Mouse (Mus musculus) C2C12 (cell line): ENCODE measurements at regions not wholly inside any gene's neighbourhood (a gene's known extent, or its start where the extent isn't known, plus 50 kb on each side); places are given as distances from the start of the nearest gene placed in this dataset.

Experiments used
- H3K27me3 ChIP-seq: one replicate; pipeline ENCODE4 v1.6.1; 2011; ENCODE audit not compliant: control insufficient read depth, insufficient read depth, insufficient read length
- H3K36me3 ChIP-seq: one replicate; pipeline ENCODE4 v1.6.1; 2011; ENCODE audit not compliant: control insufficient read depth, insufficient read depth
- H3K4me3 ChIP-seq: one replicate; pipeline ENCODE4 v1.5.1; 2011; ENCODE audit warnings: mild to moderate bottlenecking, control low read depth; ENCODE audit not compliant: poor library complexity, insufficient read depth, severe bottlenecking
- H3K79me2 ChIP-seq: one replicate; pipeline ENCODE4 v1.6.1; 2011; ENCODE audit not compliant: control insufficient read depth, insufficient read depth
- H3K79me3 ChIP-seq: one replicate; pipeline ENCODE4 v1.6.1; 2011; ENCODE audit warnings: low read depth, control low read depth
- H3ac ChIP-seq: one replicate; pipeline ENCODE3; 2011; ENCODE audit warnings: low read depth; ENCODE audit not compliant: control insufficient read depth, insufficient read length
- CEBPB ChIP-seq: IDR thresholded peaks from one replicate; pipeline ENCODE4 v1.6.1; 2011; ENCODE audit warnings: low read depth, mild to moderate bottlenecking, control low read depth, moderate library complexity
- CTCF ChIP-seq: IDR thresholded peaks from one replicate; pipeline ENCODE4 v1.5.1; 2011; ENCODE audit not compliant: control insufficient read depth, insufficient read depth, insufficient read length
- FOSL1 ChIP-seq: IDR thresholded peaks from one replicate; pipeline ENCODE4 v1.8.0; 2011; ENCODE audit warnings: mild to moderate bottlenecking, low read length; ENCODE audit not compliant: poor library complexity, insufficient read depth, severe bottlenecking
- MAX ChIP-seq: IDR thresholded peaks from one replicate; pipeline ENCODE4 v1.6.1; 2011; ENCODE audit warnings: mild to moderate bottlenecking, control low read depth
- MYOD1 ChIP-seq: IDR thresholded peaks from one replicate; pipeline ENCODE4 v1.6.1; 2011; ENCODE audit warnings: low read depth; ENCODE audit not compliant: control insufficient read depth, insufficient read length
- MYOG ChIP-seq: IDR thresholded peaks from one replicate; pipeline ENCODE4 v1.6.1; 2011; ENCODE audit not compliant: control insufficient read depth, insufficient read length; ENCODE audit errors: extremely low read depth
- USF1 ChIP-seq: IDR thresholded peaks from one replicate; pipeline ENCODE4 v1.6.1; 2011; ENCODE audit warnings: low read depth, mild to moderate bottlenecking, control low read depth, moderate library complexity

DNA sequence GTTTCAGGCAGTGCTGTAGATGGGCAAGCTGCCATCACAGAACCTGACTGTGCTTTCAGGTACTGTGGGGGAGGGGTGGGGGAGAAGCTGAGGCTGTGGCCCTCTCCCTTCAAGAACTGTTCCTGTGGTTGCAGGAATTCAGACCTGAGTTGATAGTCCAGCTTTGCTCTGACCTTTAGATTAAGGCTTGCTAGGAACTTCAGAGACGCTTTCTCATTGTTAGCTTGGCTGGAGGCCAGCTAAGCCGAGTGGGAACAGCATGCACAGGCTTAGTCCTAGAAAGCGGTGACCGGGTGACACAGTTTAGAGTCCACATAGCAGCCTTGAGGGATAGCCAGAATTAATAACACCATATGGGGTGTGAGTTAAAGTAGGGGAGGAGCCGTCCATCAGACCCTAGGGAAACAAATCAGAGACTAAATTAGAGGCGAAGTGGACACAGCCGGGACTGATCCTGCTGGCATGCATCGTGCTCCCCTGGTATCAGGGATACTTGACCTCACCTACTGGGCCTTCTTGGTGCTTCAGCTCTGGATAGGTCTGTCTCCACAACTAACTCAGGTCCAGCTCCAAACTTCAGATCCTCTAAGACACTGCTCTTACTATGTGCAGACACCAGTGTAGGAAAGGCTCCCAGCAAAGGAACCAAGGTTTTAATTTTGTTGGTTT, 175.7 kb upstream of the Lcorl start:
- Histone ChIP-seq H3ac (no peak overlapping the region), H3K27me3 (no peaks in the 10 kb centered on the region), H3K4me3 (no peak overlapping the region), H3K36me3 (no peaks in the 10 kb centered on the region), H3K79me2 (no peaks in the 10 kb centered on the region), H3K79me3 (no peaks in the 10 kb centered on the region)
- TF ChIP-seq MAX (no peak), USF1 (no peak), MYOD1 (no peak), MYOG (no peak), CEBPB (no peak), FOSL1 (no peak), CTCF (no peak)

DNA sequence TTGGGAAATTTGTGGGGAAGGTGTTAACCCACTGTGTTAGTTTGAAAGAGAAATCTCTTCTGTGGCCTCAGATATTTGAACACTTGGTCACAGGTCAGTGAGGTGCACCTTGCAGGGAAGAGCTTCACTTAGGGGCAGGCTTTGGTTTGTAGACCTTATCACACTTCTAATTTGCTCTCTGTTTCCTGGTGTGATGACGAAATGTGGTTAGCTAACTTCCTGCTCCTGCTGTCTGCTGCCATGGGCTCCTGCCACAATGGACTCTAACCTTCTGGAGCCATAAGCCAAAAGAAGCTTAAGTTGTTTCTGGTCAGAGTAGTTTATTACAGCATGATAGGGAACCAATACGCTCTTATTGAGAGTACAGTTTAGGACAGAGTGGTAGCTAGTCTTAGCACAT, 174.8 kb upstream of the Lcorl start:
- H3K79me3 ChIP-seq = no peaks in the 10 kb centered on the region
- no peak overlapping the region for H3ac ChIP-seq
- TF ChIP-seq USF1 (no peak), CTCF (no peak), FOSL1 (no peak), MYOG (no peak), MAX (no peak)
- H3K36me3 ChIP-seq = no peaks in the 10 kb centered on the region
- no peaks in the 10 kb centered on the region for H3K27me3 ChIP-seq
- H3K79me2 ChIP-seq = no peaks in the 10 kb centered on the region
- no peak overlapping the region for H3K4me3 ChIP-seq

DNA sequence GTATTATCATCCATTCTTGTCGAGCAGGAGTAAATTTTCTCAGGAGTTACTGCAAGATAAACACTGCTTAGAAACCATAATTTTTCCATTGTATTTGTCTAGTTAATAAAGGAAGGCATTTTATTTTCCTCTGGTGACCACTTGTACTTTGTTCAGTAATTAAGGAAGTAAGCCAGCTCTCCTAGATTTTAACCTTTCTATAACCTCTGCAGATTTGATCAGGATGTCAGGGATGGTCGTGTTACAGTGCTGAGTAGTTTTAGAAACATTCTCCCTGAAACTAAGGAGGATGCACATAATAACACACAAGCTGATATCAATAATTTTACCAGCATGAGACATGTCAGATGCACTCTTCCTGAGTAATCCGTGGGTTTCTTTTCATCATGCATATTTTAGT, 166.7 kb upstream of the Lcorl start:
- H3K4me3 ChIP-seq = no peak overlapping the region
- H3K79me2 ChIP-seq = no peaks in the 10 kb centered on the region
- H3K36me3 ChIP-seq = no peaks in the 10 kb centered on the region
- TF ChIP-seq MYOG = no peak
- TF ChIP-seq FOSL1 = no peak
- no peak for TF ChIP-seq MAX
- TF ChIP-seq CEBPB = no peak
- TF ChIP-seq USF1 = no peak
- no peak for TF ChIP-seq MYOD1
- TF ChIP-seq CTCF = no peak
- no peak overlapping the region for H3ac ChIP-seq
- H3K79me3 ChIP-seq = no peaks in the 10 kb centered on the region
- H3K27me3 ChIP-seq = no peaks in the 10 kb centered on the region

DNA sequence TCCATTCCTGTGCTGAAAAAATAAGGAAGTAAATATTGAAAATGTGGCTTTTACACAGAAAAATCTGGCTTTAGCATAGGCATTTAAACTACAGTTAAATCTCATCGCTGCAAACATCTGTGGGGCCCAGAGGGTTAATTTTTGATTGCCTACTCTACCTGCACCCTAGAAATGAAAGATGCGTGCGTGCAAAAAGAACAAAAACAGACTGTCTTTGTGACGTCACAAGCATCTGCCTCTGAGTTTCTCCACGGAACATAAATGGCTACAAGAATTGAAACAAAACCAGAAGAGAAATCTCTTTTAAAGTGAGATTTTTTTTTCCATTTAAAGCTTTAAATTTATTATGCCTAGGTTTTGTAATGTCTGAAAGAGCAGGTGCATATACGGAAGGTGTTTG, 166.0 kb upstream of the Lcorl start:
- Histone ChIP-seq H3K79me3 (no peaks in the 10 kb centered on the region), H3K79me2 (no peaks in the 10 kb centered on the region), H3ac (no peak overlapping the region), H3K36me3 (no peaks in the 10 kb centered on the region), H3K27me3 (no peaks in the 10 kb centered on the region), H3K4me3 (no peak overlapping the region)
- no peak for TF ChIP-seq FOSL1
- no peak for TF ChIP-seq MYOD1
- no peak for TF ChIP-seq USF1
- no peak for TF ChIP-seq CEBPB
- TF ChIP-seq MAX = no peak
- TF ChIP-seq CTCF = no peak
- no peak for TF ChIP-seq MYOG

DNA sequence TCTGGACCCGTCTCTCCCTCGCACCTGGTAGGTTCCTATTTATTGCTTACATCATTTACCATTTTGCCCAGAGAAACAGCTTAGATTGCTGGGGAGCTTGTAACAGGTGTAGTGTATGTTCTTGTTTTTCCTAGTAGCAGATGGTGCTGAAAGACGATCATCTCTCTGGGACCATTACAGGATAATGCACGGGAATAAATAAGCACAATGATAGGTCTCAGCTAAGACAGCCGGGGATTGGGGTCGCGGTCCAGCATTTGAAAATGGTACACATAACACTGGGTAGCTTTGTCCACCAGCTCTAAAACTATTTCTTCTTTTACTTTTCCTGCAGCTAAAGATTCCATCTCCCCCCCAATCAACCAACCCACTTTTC, 164.6 kb upstream of the Lcorl start:
- Histone ChIP-seq H3K4me3 (no peak overlapping the region), H3K79me2 (no peaks in the 10 kb centered on the region), H3K79me3 (no peaks in the 10 kb centered on the region), H3K36me3 (no peaks in the 10 kb centered on the region), H3K27me3 (no peaks in the 10 kb centered on the region), H3ac (no peak overlapping the region)
- TF ChIP-seq FOSL1 = no peak
- TF ChIP-seq USF1 = no peak
- TF ChIP-seq CEBPB = no peak
- no peak for TF ChIP-seq MYOD1
- no peak for TF ChIP-seq MYOG
- no peak for TF ChIP-seq CTCF
- no peak for TF ChIP-seq MAX
